Mouse (Mus musculus) G1E (cell line): ENCODE data around the gene Myod1.

Source experiments
- CTCF ChIP-seq: IDR thresholded peaks from 2 replicates; pipeline ENCODE4 v1.5.1; 2012; ENCODE audit warnings: low read depth, low read length, inconsistent platforms, mixed read lengths
- GATA1 ChIP-seq: IDR thresholded peaks from 2 replicates; pipeline ENCODE4 v1.6.1; 2012; ENCODE audit warnings: borderline replicate concordance, low read length, inconsistent platforms, mixed read lengths
- POLR2AphosphoS5 ChIP-seq: IDR thresholded peaks from 2 replicates; pipeline ENCODE4 v1.6.1; 2012; ENCODE audit warnings: low read depth, low read length, inconsistent platforms; ENCODE audit not compliant: insufficient replicate concordance

GRCm38 (mm10) chr7:46401371-46402180 lies 25.3 kb downstream of the Myod1 start:
- TF ChIP-seq CTCF, result no peak
- no peak for TF ChIP-seq GATA1
- no peak for TF ChIP-seq POLR2AphosphoS5
